Mouse (Mus musculus) embryonic facial prominence, embryonic 12.5 days (tissue): ENCODE measurements around the gene Ddb1. TPM values are rescaled to one million over a fixed set of nuclear protein-coding genes. Genes with fewer than 3 reads are reported as not detected.
"Not testable (repeated sequence)": the region's sequence is repeated elsewhere in the genome, so short reads cannot be mapped to it uniquely, and the experiment has no call there.

ENCODE experiments used
- ATAC-seq: fragments of 200-750 bp; cut with Nextera tagmentation; 2 replicates; pipeline ENCODE4 v1.8.0; 2017; ENCODE audit not compliant: insufficient number of reproducible peaks, insufficient read depth, low FRiP score, low TSS enrichment
- H3K27ac ChIP-seq: fragments of 300-500 bp; sonication (generic); 2 replicates; pipeline ENCODE4 v1.5.1; 2016; ENCODE audit warnings: mild to moderate bottlenecking
- H3K27me3 ChIP-seq: fragments of 300-500 bp; sonication (generic); 2 replicates; pipeline ENCODE4 v1.6.1; 2016; ENCODE audit warnings: mild to moderate bottlenecking, moderate library complexity
- H3K36me3 ChIP-seq: fragments of 300-500 bp; sonication (generic); 2 replicates; pipeline ENCODE4 v1.6.1; 2016; ENCODE audit warnings: mild to moderate bottlenecking
- H3K4me1 ChIP-seq: fragments of 300-500 bp; sonication (generic); 2 replicates; pipeline ENCODE4 v1.6.1; 2016
- H3K4me2 ChIP-seq: fragments of 300-500 bp; sonication (generic); replicated peaks from 2 replicates; pipeline ENCODE4 v1.6.1; 2016; ENCODE audit warnings: mild to moderate bottlenecking, moderate library complexity
- H3K4me3 ChIP-seq: fragments of 300-500 bp; sonication (generic); 2 replicates; pipeline ENCODE4 v1.5.1; 2016; ENCODE audit warnings: mild to moderate bottlenecking
- H3K9ac ChIP-seq: fragments of 300-500 bp; sonication (generic); 2 replicates; pipeline ENCODE4 v1.6.1; 2016; ENCODE audit warnings: mild to moderate bottlenecking, moderate library complexity
- H3K9me3 ChIP-seq: fragments of 300-500 bp; sonication (generic); 2 replicates; pipeline ENCODE4 v1.6.1; 2016; ENCODE audit warnings: mild to moderate bottlenecking, moderate library complexity
- WGBS: fragments of 180-500 bp; shearing (Covaris S2); methylation state at CpG from one replicate; pipeline ENCODE4 v1.1.7; 2016; 5-methylcytosine and 5-hydroxymethylcytosine counted together
- polyA plus RNA-seq: library from polyadenylated mRNA; unstranded; fragments of >200 nt; fragmentation: Nextera tagmentation; extraction: Ambion mirVana; gene quantifications from 2 replicates; pipeline ENCODE4 v1.2.1, GENCODE M21; 2016

Ddb1 gene
- 433 and 434 TPM in 2 replicates for polyA plus RNA-seq

- Histone ChIP-seq H3K27ac (peak within 1 kb of the TSS; percentile 93), H3K36me3 (peaks cover 31% of the 10 kb centered on the region), H3K4me3 (peak within 1 kb of the TSS; percentile 84), H3K9ac (peak within 1 kb of the TSS; percentile 92), H3K27me3 (no peaks in the 10 kb centered on the region), H3K4me1 (peaks cover 27% of the 10 kb centered on the region), H3K9me3 (no peaks in the 10 kb centered on the region), H3K4me2 (peak within 1 kb of the TSS; percentile 61)
- peak; percentile 95 for ATAC-seq
- WGBS: under 1% methylated on average over 49 of the region's 49 CpGs
Observed at GRCm38 (mm10) chr19:10605293-10605900, at the start of gene Ddb1, which contains the start of gene Tkfc. TSS of gene Ddb1 (plus strand) at chr19:10605327. TSS of gene Tkfc (minus strand) at chr19:10605654.

- 1% methylated on average over 43 of the region's 43 CpGs for WGBS
- Histone ChIP-seq H3K4me3 (peak within 1 kb of the TSS; percentile 59), H3K9ac (peak within 1 kb of the TSS; percentile 68), H3K4me1 (peaks cover 7% of the 10 kb centered on the region), H3K27ac (peak within 1 kb of the TSS; percentile 46), H3K36me3 (peaks cover 19% of the 10 kb centered on the region), H3K4me2 (peak within 1 kb of the TSS; percentile 61), H3K9me3 (no peaks in the 10 kb centered on the region), H3K27me3 (no peaks in the 10 kb centered on the region)
- ATAC-seq: peak; percentile 99
Observed at GRCm38 (mm10) chr19:10555624-10556510, 49.3 kb upstream of the Ddb1 start, which contains the start of gene Tmem216. TSS of gene Tmem216 (minus strand) at chr19:10556238.

- no peak overlapping the region for H3K27ac ChIP-seq
- H3K4me3 ChIP-seq: no peak overlapping the region
- no peak overlapping the region for H3K4me2 ChIP-seq
- ATAC-seq: no peak
- no peak overlapping the region for H3K9ac ChIP-seq
- H3K9me3 ChIP-seq: no peaks in the 10 kb centered on the region
- 72% methylated on average over 2 of the region's 2 CpGs for WGBS
- H3K4me1 ChIP-seq: peaks cover 7% of the 10 kb centered on the region
- H3K27me3 ChIP-seq: no peaks in the 10 kb centered on the region
- peaks cover 7% of the 10 kb centered on the region; the same call in 1 of the 2 replicates for H3K36me3 ChIP-seq
Observed at GRCm38 (mm10) chr19:10557001-10557400, 48.1 kb upstream of the Ddb1 start.

GRCm38 (mm10) chr19:10557430-10557829 is 47.7 kb upstream of the Ddb1 start:
- H3K4me3 ChIP-seq: no peak overlapping the region
- no peak overlapping the region for H3K9ac ChIP-seq
- WGBS: 72% methylated on average over 2 of the region's 2 CpGs
- H3K9me3 ChIP-seq: no peaks in the 10 kb centered on the region
- H3K27ac ChIP-seq: no peak overlapping the region
- no peaks in the 10 kb centered on the region for H3K27me3 ChIP-seq
- no peak overlapping the region for H3K4me2 ChIP-seq
- ATAC-seq: no peak
- H3K36me3 ChIP-seq: 0 out of 2 replicates have a peak, but pooled peaks cover 4% of the 10 kb centered on the region
- H3K4me1 ChIP-seq: peaks cover 7% of the 10 kb centered on the region

- not testable (repeated sequence) for ATAC-seq, H3K9me3 ChIP-seq, H3K27me3 ChIP-seq, H3K36me3 ChIP-seq, H3K9ac ChIP-seq, H3K4me2 ChIP-seq, H3K4me3 ChIP-seq, H3K27ac ChIP-seq, H3K4me1 ChIP-seq
- WGBS: 74% methylated on average over 4 of the region's 4 CpGs
Observed at GRCm38 (mm10) chr19:10557837-10558375, 47.2 kb upstream of the Ddb1 start.

- H3K27me3 ChIP-seq: no peaks in the 10 kb centered on the region
- H3K4me3 ChIP-seq: no peak overlapping the region
- H3K27ac ChIP-seq: no peak overlapping the region
- no peaks in the 10 kb centered on the region for H3K9me3 ChIP-seq
- no peaks in the 10 kb centered on the region for H3K36me3 ChIP-seq
- WGBS: 36% methylated on average over 5 of the region's 5 CpGs
- no peak for ATAC-seq
- H3K9ac ChIP-seq: no peak overlapping the region
- H3K4me1 ChIP-seq: no peaks in the 10 kb centered on the region; the same call in 1 of the 2 replicates
- H3K4me2 ChIP-seq: no peak overlapping the region
Observed at GRCm38 (mm10) chr19:10560108-10560507, 45.0 kb upstream of the Ddb1 start.

GRCm38 (mm10) chr19:10561558-10562314 is 43.4 kb upstream of the Ddb1 start:
- no peak for ATAC-seq
- 37% methylated on average over 6 of the region's 6 CpGs for WGBS
- Histone ChIP-seq H3K27me3 (no peaks in the 10 kb centered on the region), H3K4me2 (no peak overlapping the region), H3K4me1 (no peaks in the 10 kb centered on the region), H3K36me3 (no peaks in the 10 kb centered on the region), H3K4me3 (no peak overlapping the region), H3K9me3 (no peaks in the 10 kb centered on the region), H3K27ac (no peak overlapping the region), H3K9ac (no peak overlapping the region)

GRCm38 (mm10) chr19:10562351-10562750 is 42.8 kb upstream of the Ddb1 start:
- 29% methylated on average over 5 of the region's 5 CpGs for WGBS
- Histone ChIP-seq H3K4me2 (no peak overlapping the region), H3K9ac (no peak overlapping the region), H3K36me3 (no peaks in the 10 kb centered on the region), H3K9me3 (no peaks in the 10 kb centered on the region), H3K4me1 (no peaks in the 10 kb centered on the region), H3K27ac (no peak overlapping the region), H3K27me3 (no peaks in the 10 kb centered on the region), H3K4me3 (no peak overlapping the region)
- ATAC-seq: no peak

- Histone ChIP-seq H3K27me3 (no peaks in the 10 kb centered on the region), H3K4me2 (no peak overlapping the region), H3K27ac (no peak overlapping the region), H3K9ac (no peak overlapping the region), H3K9me3 (no peaks in the 10 kb centered on the region), H3K4me1 (no peaks in the 10 kb centered on the region), H3K4me3 (no peak overlapping the region), H3K36me3 (0 out of 2 replicates have a peak, but pooled peaks cover 6% of the 10 kb centered on the region)
- whole genome bisulfite sequencing: 80% methylated on average over 6 of the region's 6 CpGs
- no peak for ATAC-seq
Observed at GRCm38 (mm10) chr19:10564278-10564677, 40.8 kb upstream of the Ddb1 start.

- 80% methylated on average over 4 of the region's 4 CpGs for WGBS
- Histone ChIP-seq H3K9ac (no peak overlapping the region), H3K36me3 (0 out of 2 replicates have a peak, but pooled peaks cover 6% of the 10 kb centered on the region), H3K4me1 (no peaks in the 10 kb centered on the region), H3K27ac (no peak overlapping the region), H3K9me3 (no peaks in the 10 kb centered on the region), H3K4me3 (no peak overlapping the region), H3K27me3 (no peaks in the 10 kb centered on the region), H3K4me2 (no peak overlapping the region)
- ATAC-seq: no peak
Observed at GRCm38 (mm10) chr19:10565217-10565616, 39.9 kb upstream of the Ddb1 start.

GRCm38 (mm10) chr19:10569627-10570026 is 35.5 kb upstream of the Ddb1 start:
- H3K9me3 ChIP-seq: no peaks in the 10 kb centered on the region
- no peak overlapping the region for H3K4me3 ChIP-seq
- peaks cover 44% of the 10 kb centered on the region for H3K36me3 ChIP-seq
- H3K4me1 ChIP-seq: no peaks in the 10 kb centered on the region
- whole genome bisulfite sequencing: 93% methylated on average over 6 of the region's 6 CpGs
- no peak overlapping the region for H3K27ac ChIP-seq
- H3K9ac ChIP-seq: no peak overlapping the region
- H3K27me3 ChIP-seq: no peaks in the 10 kb centered on the region
- no peak for ATAC-seq
- H3K4me2 ChIP-seq: no peak overlapping the region
